Mouse (Mus musculus) intestine, postnatal 0 days (tissue): ENCODE results near the gene C77080. TPM values are rescaled to one million over a fixed set of nuclear protein-coding genes. Genes with fewer than 3 reads are reported as not detected.

Experiments used
- ATAC-seq: fragments of 200-750 bp; cut with Nextera tagmentation; 2 replicates; pipeline ENCODE4 v1.8.0; 2017; ENCODE audit warnings: mild to moderate bottlenecking, moderate TSS enrichment, moderate library complexity
- H3K27ac ChIP-seq: fragments of 300-500 bp; sonication (generic); 2 replicates; pipeline ENCODE4 v1.5.1; 2014; ENCODE audit warnings: mild to moderate bottlenecking, low read depth, low read length, moderate library complexity
- H3K27me3 ChIP-seq: fragments of 300-500 bp; sonication (generic); replicated peaks from 2 replicates; pipeline ENCODE4 v1.6.1; 2014; ENCODE audit warnings: low read length, mixed read lengths; ENCODE audit not compliant: control insufficient read depth, insufficient read depth
- H3K36me3 ChIP-seq: fragments of 300-500 bp; sonication (generic); 2 replicates; pipeline ENCODE4 v1.6.1; 2014; ENCODE audit warnings: mild to moderate bottlenecking, moderate library complexity; ENCODE audit not compliant: control insufficient read depth, insufficient read depth
- H3K4me1 ChIP-seq: fragments of 300-500 bp; sonication (generic); replicated peaks from 2 replicates; pipeline ENCODE4 v1.6.1; 2014; ENCODE audit warnings: antibody characterized with exemption, low read length, mixed read lengths; ENCODE audit not compliant: control insufficient read depth, insufficient read depth
- H3K4me2 ChIP-seq: fragments of 300-500 bp; sonication (generic); replicated peaks from 2 replicates; pipeline ENCODE4 v1.6.1; 2014; ENCODE audit warnings: low read depth, mild to moderate bottlenecking, moderate library complexity
- H3K4me3 ChIP-seq: fragments of 300-500 bp; sonication (generic); 2 replicates; pipeline ENCODE4 v1.5.1; 2014; ENCODE audit warnings: low read depth, low read length
- H3K9ac ChIP-seq: fragments of 300-500 bp; sonication (generic); 2 replicates; pipeline ENCODE4 v1.6.1; 2014; ENCODE audit warnings: mild to moderate bottlenecking, low read depth, low read length
- H3K9me3 ChIP-seq: fragments of 300-500 bp; sonication (generic); 2 replicates; pipeline ENCODE4 v1.6.1; 2016; ENCODE audit warnings: mixed run types; ENCODE audit not compliant: control insufficient read depth
- CTCF ChIP-seq: sonication (generic); IDR thresholded peaks from 2 replicates; pipeline ENCODE4 v1.5.1; 2016; ENCODE audit warnings: low read depth, mild to moderate bottlenecking, control low read depth, antibody characterized with exemption, moderate library complexity
- WGBS: fragments of 180-500 bp; shearing (Covaris S2); extraction: QIAGEN DNeasy Blood & Tissue Kit; methylation state at CpG from one replicate; pipeline ENCODE4 v1.1.7; 2014; 5-methylcytosine and 5-hydroxymethylcytosine counted together
- polyA plus RNA-seq: library from polyadenylated mRNA; unstranded; fragments of >200 nt; fragmentation: Nextera tagmentation; extraction: Ambion mirVana; gene quantifications from 2 replicates; pipeline ENCODE4 v1.2.1, GENCODE M21; 2015

The C77080 gene
- polyA plus RNA-seq, 1 experiment from 2014 or later, result 14.3 TPM

- peak overlapping the region; percentile 90 for H3K4me2 ChIP-seq
- peak overlapping the region; percentile 35; the same call in 1 of the 2 replicates for H3K27ac ChIP-seq
- peak overlapping the region; percentile 19 for H3K9ac ChIP-seq
- no peaks in the 10 kb centered on the region for H3K36me3 ChIP-seq
- peak; percentile 54 for ATAC-seq
- 0% methylated on average over 18 of the region's 23 CpGs for WGBS
- no peak for TF ChIP-seq CTCF
- H3K27me3 ChIP-seq, result no peaks in the 10 kb centered on the region
- H3K4me1 ChIP-seq, result peaks cover 9% of the 10 kb centered on the region
- no peaks in the 10 kb centered on the region for H3K9me3 ChIP-seq
- H3K4me3 ChIP-seq, result peak overlapping the region; percentile 54
Measured at GRCm38 (mm10) chr4:129238579-129239016, 22.6 kb downstream of the C77080 start.

- Histone ChIP-seq H3K4me1 (peaks cover 9% of the 10 kb centered on the region), H3K4me2 (peak overlapping the region; percentile 90), H3K36me3 (no peaks in the 10 kb centered on the region), H3K27me3 (no peaks in the 10 kb centered on the region), H3K9ac (no peak overlapping the region), H3K27ac (peak overlapping the region; percentile 35), H3K4me3 (peak overlapping the region; percentile 54; the same call in 1 of the 2 replicates), H3K9me3 (no peaks in the 10 kb centered on the region)
- no peak for ATAC-seq
- no peak for TF ChIP-seq CTCF
- WGBS, result 11% methylated on average over 21 of the region's 21 CpGs
Measured at GRCm38 (mm10) chr4:129237843-129238441, 23.3 kb downstream of the C77080 start.

- H3K4me2 ChIP-seq, result peak overlapping the region; percentile 90
- no peak overlapping the region for H3K4me3 ChIP-seq
- TF ChIP-seq CTCF, result no peak
- H3K36me3 ChIP-seq, result no peaks in the 10 kb centered on the region; the same call in 1 of the 2 replicates
- no peaks in the 10 kb centered on the region for H3K27me3 ChIP-seq
- 44% methylated on average over 8 of the region's 8 CpGs for WGBS
- no peak overlapping the region for H3K9ac ChIP-seq
- peaks cover 9% of the 10 kb centered on the region for H3K4me1 ChIP-seq
- no peak for ATAC-seq
- peak overlapping the region; percentile 64 for H3K27ac ChIP-seq
- no peaks in the 10 kb centered on the region for H3K9me3 ChIP-seq
Measured at GRCm38 (mm10) chr4:129236236-129236813, 24.9 kb downstream of the C77080 start.

- H3K4me2 ChIP-seq, result no peak overlapping the region; the same call in 1 of the 2 replicates
- TF ChIP-seq CTCF, result no peak
- WGBS, result 52% methylated on average over 3 of the region's 3 CpGs
- H3K27me3 ChIP-seq, result no peaks in the 10 kb centered on the region
- no peak for ATAC-seq
- no peaks in the 10 kb centered on the region; the same call in 1 of the 2 replicates for H3K36me3 ChIP-seq
- H3K4me3 ChIP-seq, result no peak overlapping the region
- H3K4me1 ChIP-seq, result peaks cover 9% of the 10 kb centered on the region
- no peak overlapping the region for H3K9ac ChIP-seq
- H3K9me3 ChIP-seq, result no peaks in the 10 kb centered on the region
- H3K27ac ChIP-seq, result peak overlapping the region; percentile 64; the same call in 1 of the 2 replicates
Measured at GRCm38 (mm10) chr4:129235147-129235546, 26.1 kb downstream of the C77080 start.

GRCm38 (mm10) chr4:129234488-129234887 is 26.7 kb downstream of the C77080 start:
- no peaks in the 10 kb centered on the region; the same call in 1 of the 2 replicates for H3K36me3 ChIP-seq

GRCm38 (mm10) chr4:129232561-129233360 is 28.4 kb downstream of the C77080 start:
- Histone ChIP-seq H3K4me3 (no peak overlapping the region), H3K4me2 (0 out of 2 replicates have a peak overlapping the region, but pooled peaks have one; percentile 18), H3K27me3 (no peaks in the 10 kb centered on the region), H3K27ac (peak overlapping the region; percentile 76), H3K4me1 (peaks cover 3% of the 10 kb centered on the region), H3K9ac (no peak overlapping the region), H3K36me3 (no peaks in the 10 kb centered on the region; the same call in 1 of the 2 replicates), H3K9me3 (no peaks in the 10 kb centered on the region)
- no peak for TF ChIP-seq CTCF
- ATAC-seq, result no peak
- WGBS, result 47% methylated on average over 9 of the region's 9 CpGs

More at GRCm38 (mm10) chr4:129234488-129234887, 26.7 kb downstream of the C77080 start:
- no peak for TF ChIP-seq CTCF
- H3K9ac ChIP-seq, result no peak overlapping the region
- peak; percentile 50 for ATAC-seq
- no peaks in the 10 kb centered on the region for H3K27me3 ChIP-seq
- H3K4me2 ChIP-seq, result no peak overlapping the region; the same call in 1 of the 2 replicates
- no peaks in the 10 kb centered on the region for H3K9me3 ChIP-seq
- WGBS, result 22% methylated on average over 7 of the region's 7 CpGs
- H3K4me3 ChIP-seq, result no peak overlapping the region
- H3K27ac ChIP-seq, result peak overlapping the region; percentile 64; the same call in 1 of the 2 replicates
- peaks cover 9% of the 10 kb centered on the region for H3K4me1 ChIP-seq
